Mouse (Mus musculus) 3T3-L1 (cell line): ENCODE measurements around the gene Gm11020.
"Not testable (repeated sequence)": the region's sequence is repeated elsewhere in the genome, so short reads cannot be mapped to it uniquely, and the experiment has no call there.

Experiments
- DNase-seq: peaks from one replicate; pipeline ENCODE4 v3.0.0-alpha.2; 2015; ENCODE audit warnings: low read depth, low spot score

Gm11020 gene

GRCm38 (mm10) chr8:104321267-104321666, at the start of gene Gm11020:
Gene Gm11020, plus strand, starts transcription at chr8:104321567.
- not testable (repeated sequence) for DNase-seq

- not testable (repeated sequence) for DNase-seq
Observed at GRCm38 (mm10) chr8:104293081-104293480, 28.3 kb upstream of the Gm11020 start, which contains the start of gene Cmtm2a. Gene Cmtm2a, minus strand, starts transcription at chr8:104293181.

- DNase-seq, result no peak
Observed at GRCm38 (mm10) chr8:104294396-104294795, 27.0 kb upstream of the Gm11020 start.

GRCm38 (mm10) chr8:104301577-104301976, 19.8 kb upstream of the Gm11020 start:
- DNase-seq, result not testable (repeated sequence)

- DNase-seq, result not testable (repeated sequence)
Observed at GRCm38 (mm10) chr8:104302536-104302935, 18.8 kb upstream of the Gm11020 start.

GRCm38 (mm10) chr8:104304962-104305361, 16.4 kb upstream of the Gm11020 start:
- DNase-seq, result no peak

- DNase-seq, result not testable (repeated sequence)
Observed at GRCm38 (mm10) chr8:104308341-104308740, 13.0 kb upstream of the Gm11020 start.

- DNase-seq, result not testable (repeated sequence)
Observed at GRCm38 (mm10) chr8:104309441-104310155, 11.8 kb upstream of the Gm11020 start, which contains the start of the genes Gm45711 and Cmtm1. Gene Gm45711, minus strand, starts transcription at chr8:104310081. Gene Cmtm1, minus strand, starts transcription at chr8:104310145.

GRCm38 (mm10) chr8:104312023-104312422, 9.3 kb upstream of the Gm11020 start:
- DNase-seq, result not testable (repeated sequence)

- DNase-seq, result peak; percentile 24
Observed at GRCm38 (mm10) chr8:104313311-104313710, 8.1 kb upstream of the Gm11020 start.

- DNase-seq, result not testable (repeated sequence)
Observed at GRCm38 (mm10) chr8:104321930-104322329, 563 bp downstream of the Gm11020 start, which contains the start of gene Cmtm2b. Gene Cmtm2b, plus strand, starts transcription at chr8:104322230.

- peak; percentile 29 for DNase-seq
Observed at GRCm38 (mm10) chr8:104332665-104333631, 11.6 kb downstream of the Gm11020 start.

GRCm38 (mm10) chr8:104333786-104334185, 12.4 kb downstream of the Gm11020 start:
- no peak for DNase-seq

- no peak for DNase-seq
Observed at GRCm38 (mm10) chr8:104334196-104334595, 12.8 kb downstream of the Gm11020 start.

GRCm38 (mm10) chr8:104336806-104337205, 15.4 kb downstream of the Gm11020 start:
- DNase-seq, result no peak

- DNase-seq, result peak; percentile 40
Observed at GRCm38 (mm10) chr8:104337890-104338289, 16.5 kb downstream of the Gm11020 start.

GRCm38 (mm10) chr8:104339229-104339982, 18.0 kb downstream of the Gm11020 start, which contains the start of gene Cmtm3:
Gene Cmtm3, plus strand, starts transcription at chr8:104339410.
- DNase-seq, result peak; percentile 31

- DNase-seq, result no peak
Observed at GRCm38 (mm10) chr8:104339983-104340232, 18.5 kb downstream of the Gm11020 start.

GRCm38 (mm10) chr8:104340233-104341105, 19.1 kb downstream of the Gm11020 start:
- peak; percentile 90 for DNase-seq

GRCm38 (mm10) chr8:104341106-104341561, 19.8 kb downstream of the Gm11020 start:
- peak; percentile 97 for DNase-seq
